ENCODE assay signal across 8 mouse cellular contexts in the genomic region with DNA sequence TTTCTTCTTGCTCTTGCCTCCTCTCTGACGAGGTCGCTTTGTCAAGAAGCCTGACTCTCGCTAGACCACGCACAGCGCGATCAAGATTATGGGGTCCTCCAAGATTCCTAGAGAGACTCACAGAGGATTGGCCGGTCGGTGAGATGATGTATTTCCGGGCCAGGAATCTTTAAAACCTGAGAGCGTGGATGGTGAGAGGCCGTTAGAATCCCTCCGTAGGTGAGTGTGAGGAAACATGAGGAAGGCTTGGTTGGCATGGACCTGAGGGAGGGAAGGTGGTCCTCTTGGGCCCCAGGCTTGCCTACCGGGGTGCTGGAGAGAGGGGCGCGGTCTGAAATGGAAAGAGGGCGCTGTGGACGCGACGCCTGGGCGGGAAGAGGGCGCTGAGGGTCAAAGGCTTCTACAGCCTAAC. TPM values are rescaled to one million over a fixed set of nuclear protein-coding genes. Genes with fewer than 3 reads are reported as not detected.
DNase-seq lines count a peak whose midpoint lies in the region; ATAC-seq lines count a peak whose summit lies in the region.

No protein-coding gene starts in this region.

- no peaks in the 10 kb centered on the region for H3K36me3 ChIP-seq in heart, embryonic 15.5 days
- no peaks in the 10 kb centered on the region for H3K36me3 ChIP-seq in limb, embryonic 15.5 days

- no peaks in the 10 kb centered on the region for H3K4me1 ChIP-seq in heart, embryonic 15.5 days (replicated peaks)
- 0 out of 2 replicates have a peak, but pooled peaks cover 5% of the 10 kb centered on the region for H3K4me1 ChIP-seq in limb, embryonic 15.5 days

- H3K9me3 ChIP-seq in heart, embryonic 15.5 days (replicated peaks): no peaks in the 10 kb centered on the region
- H3K9me3 ChIP-seq in limb, embryonic 15.5 days: no peaks in the 10 kb centered on the region

- WGBS in heart, embryonic 15.5 days: 51% methylated on average over 21 of the region's 21 CpGs
- WGBS in limb, embryonic 15.5 days: 53% methylated on average over 21 of the region's 21 CpGs

- peak overlapping the region; percentile 52 for H3K4me3 ChIP-seq in heart, embryonic 15.5 days
- peak overlapping the region; percentile 47 for H3K4me3 ChIP-seq in limb, embryonic 15.5 days

- H3K27ac ChIP-seq in heart, embryonic 15.5 days: no peak overlapping the region
- H3K27ac ChIP-seq in limb, embryonic 15.5 days: no peak overlapping the region

- no peak for DNase-seq in heart, adult 18-20 months
- peak; percentile 5 for DNase-seq in T-cell, adult 2 months (ENCODE audit: low spot score)
- DNase-seq in retina, postnatal 1 day: peak; percentile 82
- DNase-seq in ovary, postnatal 14 days (ENCODE audit: low spot score): no peak
- DNase-seq in B cell, adult 2 months: no peak

- peak overlapping the region; percentile 60 for H3K4me2 ChIP-seq in heart, embryonic 15.5 days
- H3K4me2 ChIP-seq in limb, embryonic 15.5 days: peak overlapping the region; percentile 39

- H3K9ac ChIP-seq in heart, embryonic 15.5 days: peak overlapping the region; percentile 33; the same call in 1 of the 2 replicates
- H3K9ac ChIP-seq in limb, embryonic 15.5 days: peak overlapping the region; percentile 54; the same call in 1 of the 2 replicates

- ATAC-seq in heart, embryonic 15.5 days (replicated peaks; ENCODE audit: insufficient number of reproducible peaks, insufficient read depth, low FRiP score, low read depth): no peak
- peak; percentile 50; the same call in 1 of the 2 replicates for ATAC-seq in erythroid progenitor cell, adult 5-6 weeks (replicated peaks; ENCODE audit: low FRiP score, poor library complexity, severe bottlenecking)
- ATAC-seq in limb, embryonic 15.5 days (ENCODE audit: insufficient number of reproducible peaks, low FRiP score, low TSS enrichment, low read depth): peak; percentile 35; the same call in 1 of the 2 replicates

- H3K27me3 ChIP-seq in heart, embryonic 15.5 days: 0 out of 2 replicates have a peak, but pooled peaks cover 2% of the 10 kb centered on the region
- no peaks in the 10 kb centered on the region for H3K27me3 ChIP-seq in limb, embryonic 15.5 days

RNA-seq across cellular contexts. Expression of gene Fam198a, which starts 12.8 kb away (rescaled TPM):
- 1.2 and 2.2 TPM in 2 replicates for polyA plus RNA-seq in heart, embryonic 15.5 days (2015; fragmentation: Nextera tagmentation; extraction: Ambion mirVana)
- under 1 TPM; 0.26 to 0.47 TPM for total RNA-seq in heart, adult 18-20 months (2021)
- not detected in 2 replicates for total RNA-seq in erythroid progenitor cell, adult 5-6 weeks (2015; ENCODE audit: low replicate concordance)
- total RNA-seq in erythroid progenitor cell, adult 5-6 weeks (2017; ENCODE audit: low replicate concordance): not detected in 2 replicates
- 7.6 and 10.0 TPM in 2 replicates for polyA plus RNA-seq in limb, embryonic 15.5 days (2015; fragmentation: Nextera tagmentation; extraction: Ambion mirVana)

RNA-seq across cellular contexts. Expression of gene Cyp8b1, which starts 21.8 kb away (rescaled TPM):
- not detected in 2 replicates for polyA plus RNA-seq in heart, embryonic 15.5 days (2015; fragmentation: Nextera tagmentation; extraction: Ambion mirVana)
- not detected for total RNA-seq in heart, adult 18-20 months (2021)
- total RNA-seq in erythroid progenitor cell, adult 5-6 weeks (2015; ENCODE audit: low replicate concordance): not detected in 2 replicates
- total RNA-seq in erythroid progenitor cell, adult 5-6 weeks (2017; ENCODE audit: low replicate concordance): not detected in 2 replicates
- polyA plus RNA-seq in limb, embryonic 15.5 days (2015; fragmentation: Nextera tagmentation; extraction: Ambion mirVana): not detected in 2 replicates

RNA-seq across cellular contexts. Expression of gene Ackr2, which starts 39.8 kb away (rescaled TPM):
- 1.2 and 2.0 TPM in 2 replicates for polyA plus RNA-seq in heart, embryonic 15.5 days (2015; fragmentation: Nextera tagmentation; extraction: Ambion mirVana)
- total RNA-seq in heart, adult 18-20 months (2021): 1 to 10 TPM; 1.2 to 1.4 TPM
- not detected in 2 replicates for total RNA-seq in erythroid progenitor cell, adult 5-6 weeks (2015; ENCODE audit: low replicate concordance)
- not detected in 2 replicates for total RNA-seq in erythroid progenitor cell, adult 5-6 weeks (2017; ENCODE audit: low replicate concordance)
- polyA plus RNA-seq in limb, embryonic 15.5 days (2015; fragmentation: Nextera tagmentation; extraction: Ambion mirVana): 0.51 and 0.92 TPM in 2 replicates

RNA-seq across cellular contexts. Expression of gene Pomgnt2, which starts 59.0 kb away (rescaled TPM):
- polyA plus RNA-seq in heart, embryonic 15.5 days (2015; fragmentation: Nextera tagmentation; extraction: Ambion mirVana): 10.9 and 13.0 TPM in 2 replicates
- 10 to 100 TPM; 14.7 to 16.6 TPM for total RNA-seq in heart, adult 18-20 months (2021)
- not detected in 2 replicates for total RNA-seq in erythroid progenitor cell, adult 5-6 weeks (2015; ENCODE audit: low replicate concordance)
- 0.64 TPM in 1 of 2 replicates, not detected in the other for total RNA-seq in erythroid progenitor cell, adult 5-6 weeks (2017; ENCODE audit: low replicate concordance)
- 20.5 and 20.7 TPM in 2 replicates for polyA plus RNA-seq in limb, embryonic 15.5 days (2015; fragmentation: Nextera tagmentation; extraction: Ambion mirVana)

Comparison
In these comparisons a context has a peak if more than half of its experiments do, and no peak if none do; other contexts are left out.
1. DNase-seq: peak in T-cell, adult 2 months (single experiment) and retina, postnatal 1 day (single experiment); none in heart, adult 18-20 months (0 of 2), ovary, postnatal 14 days (single experiment) and B cell, adult 2 months (0 of 2).